In genomic region chr2:66439764-66440471, GRCm38 (mm10) we compare ENCODE assay signal across 8 mouse cellular contexts. TPM values are rescaled to one million over a fixed set of nuclear protein-coding genes. Genes with fewer than 3 reads are reported as not detected.
DNase-seq lines count a peak whose midpoint lies in the region; ATAC-seq and TF ChIP-seq lines count a peak whose summit lies in the region.

No protein-coding gene starts in this region.

- no peak overlapping the region for H3K27ac ChIP-seq in liver, embryonic 12.5 days
- peak overlapping the region; percentile 46 for H3K27ac ChIP-seq in hindbrain, postnatal 0 days
- H3K27ac ChIP-seq in midbrain, embryonic 16.5 days (ENCODE audit: low read length) = no peak overlapping the region

- no peaks in the 10 kb centered on the region for H3K36me3 ChIP-seq in liver, embryonic 12.5 days
- H3K36me3 ChIP-seq in hindbrain, postnatal 0 days (ENCODE audit: insufficient read depth, low read length) = no peaks in the 10 kb centered on the region
- no peaks in the 10 kb centered on the region for H3K36me3 ChIP-seq in midbrain, embryonic 16.5 days (ENCODE audit: control insufficient read depth, insufficient read depth, low read length)

- H3K4me1 ChIP-seq in liver, embryonic 12.5 days = no peaks in the 10 kb centered on the region
- no peaks in the 10 kb centered on the region for H3K4me1 ChIP-seq in hindbrain, postnatal 0 days (ENCODE audit: insufficient read depth, low read length)
- H3K4me1 ChIP-seq in midbrain, embryonic 16.5 days (ENCODE audit: control insufficient read depth, insufficient read depth, low read length) = peaks cover 6% of the 10 kb centered on the region; the same call in 1 of the 2 replicates

- no peak for ATAC-seq in liver, embryonic 12.5 days
- ATAC-seq in hindbrain, postnatal 0 days = peak; percentile 78
- peak; percentile 83 for ATAC-seq in midbrain, embryonic 16.5 days
- no peak for ATAC-seq in megakaryocyte-erythroid progenitor cell, adult 5-6 weeks (replicated peaks; ENCODE audit: low FRiP score, low TSS enrichment, poor library complexity, severe bottlenecking)

- no peak overlapping the region for H3K9ac ChIP-seq in liver, embryonic 12.5 days
- peak overlapping the region; percentile 45 for H3K9ac ChIP-seq in hindbrain, postnatal 0 days (replicated peaks; ENCODE audit: low read length)
- H3K9ac ChIP-seq in midbrain, embryonic 16.5 days (ENCODE audit: low read depth, low read length) = peak overlapping the region; percentile 57

- H3K27me3 ChIP-seq in liver, embryonic 12.5 days (replicated peaks) = no peaks in the 10 kb centered on the region; the same call in 1 of the 2 replicates
- H3K27me3 ChIP-seq in hindbrain, postnatal 0 days (ENCODE audit: insufficient read depth, low read length) = no peaks in the 10 kb centered on the region
- no peaks in the 10 kb centered on the region for H3K27me3 ChIP-seq in midbrain, embryonic 16.5 days (ENCODE audit: control insufficient read depth, insufficient read depth, low read depth, low read length)

- WGBS in liver, embryonic 12.5 days (ENCODE audit: insufficient replicate concordance) = 14% methylated on average over 21 of the region's 21 CpGs
- WGBS in hindbrain, postnatal 0 days = 4% methylated on average over 21 of the region's 21 CpGs
- WGBS in midbrain, embryonic 16.5 days = 4% methylated on average over 21 of the region's 21 CpGs

- no peak overlapping the region for H3K4me3 ChIP-seq in liver, embryonic 12.5 days
- H3K4me3 ChIP-seq in hindbrain, postnatal 0 days (ENCODE audit: low read length) = peak overlapping the region; percentile 36
- H3K4me3 ChIP-seq in midbrain, embryonic 16.5 days (ENCODE audit: low read depth, low read length) = peak overlapping the region; percentile 45

- H3K9me3 ChIP-seq in liver, embryonic 12.5 days (replicated peaks) = no peaks in the 10 kb centered on the region
- H3K9me3 ChIP-seq in hindbrain, postnatal 0 days (ENCODE audit: low read length) = no peaks in the 10 kb centered on the region
- no peaks in the 10 kb centered on the region for H3K9me3 ChIP-seq in midbrain, embryonic 16.5 days (replicated peaks; ENCODE audit: control insufficient read depth, low read length, poor library complexity, severe bottlenecking)

- DNase-seq in liver = no peak
- peak; percentile 72 for DNase-seq in embryo, embryonic 11 days
- peak; percentile 63 for DNase-seq in hindbrain, postnatal 0 days (ENCODE audit: low spot score)
- no peak for DNase-seq in thymus, postnatal 36 days
- no peak for DNase-seq in spleen, adult 18-20 months

- TF ChIP-seq CTCF in hindbrain, postnatal 0 days (IDR thresholded peaks at IDR 0.05; ENCODE audit: low read depth) = no peak

- peak overlapping the region; percentile 28 for H3K4me2 ChIP-seq in liver, embryonic 12.5 days
- peak overlapping the region; percentile 54 for H3K4me2 ChIP-seq in hindbrain, postnatal 0 days (ENCODE audit: low read depth, low read length)
- H3K4me2 ChIP-seq in midbrain, embryonic 16.5 days (ENCODE audit: low read length) = peak overlapping the region; percentile 62

RNA-seq across cellular contexts. Expression of gene Scn1a, which starts 0.7 kb away (rescaled TPM):
- not detected in 2 replicates for polyA plus RNA-seq in liver, embryonic 12.5 days (2016; fragmentation: Nextera tagmentation; extraction: Ambion mirVana)
- total RNA-seq in hindbrain, postnatal 0 days (2014; rRNA removed) = 16.5 and 25.5 TPM in 2 replicates
- 29.6 and 31.7 TPM in 2 replicates for polyA plus RNA-seq in hindbrain, postnatal 0 days (2015; fragmentation: Nextera tagmentation; extraction: Ambion mirVana)
- 20.6 and 23.3 TPM in 2 replicates for polyA plus RNA-seq in midbrain, embryonic 16.5 days (2015; fragmentation: Nextera tagmentation; extraction: Ambion mirVana)
- total RNA-seq in megakaryocyte-erythroid progenitor cell, adult 5-6 weeks (2014; fragmentation: Nextera tagmentation) = not detected in 2 replicates
- not detected in 2 replicates for total RNA-seq in megakaryocyte-erythroid progenitor cell, adult 5-6 weeks (2017)

Comparison
In these comparisons a context has a peak if more than half of its experiments do, and no peak if none do; other contexts are left out.
1. ATAC-seq: peak in hindbrain, postnatal 0 days (single experiment) and midbrain, embryonic 16.5 days (single experiment); none in liver, embryonic 12.5 days (single experiment) and megakaryocyte-erythroid progenitor cell, adult 5-6 weeks (single experiment).
2. DNase-seq: peak in embryo, embryonic 11 days (single experiment) and hindbrain, postnatal 0 days (single experiment); none in liver (single experiment), thymus, postnatal 36 days (0 of 2) and spleen, adult 18-20 months (0 of 2).
3. RNA of gene Scn1a, which starts 0.7 kb away (polyA plus RNA-seq): 29.6 to 31.7 TPM in hindbrain, postnatal 0 days and 20.6 to 23.3 TPM in midbrain, embryonic 16.5 days; not detected in liver, embryonic 12.5 days; every median in the first group is over 10 times any median in the second.
4. Peak in every context shown above with its lines, with median percentiles within 50 percentile points of each other: H3K4me2 ChIP-seq.